Mouse (Mus musculus): Measurements from ENCODE around the gene Bcam. TPM values are rescaled to one million over a fixed set of nuclear protein-coding genes. Genes with fewer than 3 reads are reported as not detected.

Bcam gene
- polyA plus RNA-seq (2014; fragmentation: Illumina TruSeq; extraction: RNeasy Lipid Tissue Mini Kit (QIAGEN cat#74804); ENCODE audit: low read depth, low replicate concordance): not detected

GRCm38 (mm10) chr7:19770984-19771391 lies at the start of gene Bcam:
Gene Bcam, minus strand, starts transcription at chr7:19771016.

GRCm38 (mm10) chr7:19796697-19797588 lies 26.1 kb upstream of the Bcam start, which contains the start of gene Cblc:
Gene Cblc, minus strand, starts transcription at chr7:19796809.

DNA sequence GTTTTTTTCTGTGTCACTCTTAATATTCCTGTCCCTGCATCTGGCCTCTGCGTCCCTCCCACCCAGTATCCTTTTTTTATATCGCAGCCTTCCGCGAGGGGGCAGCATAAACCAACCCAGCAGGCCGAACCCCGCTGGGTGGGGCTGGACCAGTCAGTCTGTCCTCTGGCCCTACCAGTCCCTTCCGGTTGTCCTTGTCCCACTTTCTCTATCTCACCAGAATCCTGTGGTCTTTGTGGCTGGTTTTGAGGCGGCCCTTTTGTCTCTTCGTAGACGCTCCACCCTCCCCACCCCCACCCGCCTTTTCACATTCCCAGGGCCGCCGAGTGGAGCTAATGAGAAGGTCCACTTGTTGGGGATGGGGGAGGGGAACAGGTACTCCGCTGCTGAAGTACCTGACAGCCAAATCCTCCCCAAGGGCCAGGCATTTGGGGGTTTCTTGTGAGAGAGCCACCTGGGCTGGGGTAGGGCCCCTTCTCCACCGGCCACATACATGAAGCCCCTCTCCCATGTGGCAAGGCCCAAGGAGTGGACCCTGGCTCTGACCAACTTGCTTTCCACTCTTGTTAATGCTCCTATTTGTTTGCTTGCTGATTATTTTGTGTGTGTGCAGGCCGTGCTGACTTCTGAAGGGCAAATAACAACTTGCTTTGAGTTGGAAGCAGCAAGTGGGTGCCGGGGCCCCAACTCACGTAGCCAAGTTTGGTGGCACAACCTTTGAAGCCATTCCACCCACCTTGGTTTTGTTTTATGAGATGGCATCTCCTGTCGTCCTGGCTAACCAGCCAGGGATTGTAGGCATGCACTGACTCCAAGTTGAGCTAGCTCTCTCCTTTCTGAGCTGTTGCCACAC lies 20.4 kb downstream of the Bcam start, which contains the start of gene Nectin2:
Gene Nectin2, minus strand, starts transcription at position 267 of the 853 bp plus-strand sequence.

GRCm38 (mm10) chr7:19715239-19716054 lies 55.4 kb downstream of the Bcam start, which contains the start of gene Tomm40:
Gene Tomm40, minus strand, starts transcription at chr7:19715438.

Other genes starting within 250 kb of the Bcam start
- gene Ppp1r37, start 207.9 kb downstream of the Bcam start, polyA plus RNA-seq (2014; fragmentation: Illumina TruSeq; extraction: RNeasy Lipid Tissue Mini Kit (QIAGEN cat#74804); ENCODE audit: low read depth, low replicate concordance): 0.43 TPM
- not detected for gene Zfp296, start 193.7 kb downstream of the Bcam start, polyA plus RNA-seq (2014; fragmentation: Illumina TruSeq; extraction: RNeasy Lipid Tissue Mini Kit (QIAGEN cat#74804); ENCODE audit: low read depth, low replicate concordance)
- 12.5 TPM for gene Gemin7, start 193.4 kb downstream of the Bcam start, polyA plus RNA-seq (2014; fragmentation: Illumina TruSeq; extraction: RNeasy Lipid Tissue Mini Kit (QIAGEN cat#74804); ENCODE audit: low read depth, low replicate concordance)
- gene Clasrp, start 166.5 kb downstream of the Bcam start, polyA plus RNA-seq (2014; fragmentation: Illumina TruSeq; extraction: RNeasy Lipid Tissue Mini Kit (QIAGEN cat#74804); ENCODE audit: low read depth, low replicate concordance): 3.3 TPM
- gene Relb, start 141.6 kb downstream of the Bcam start, polyA plus RNA-seq (2014; fragmentation: Illumina TruSeq; extraction: RNeasy Lipid Tissue Mini Kit (QIAGEN cat#74804); ENCODE audit: low read depth, low replicate concordance): 0.39 TPM
- gene Clptm1, start 106.0 kb downstream of the Bcam start, polyA plus RNA-seq (2014; fragmentation: Illumina TruSeq; extraction: RNeasy Lipid Tissue Mini Kit (QIAGEN cat#74804); ENCODE audit: low read depth, low replicate concordance): 17.7 TPM
- gene Apoc2, start 93.1 kb downstream of the Bcam start, polyA plus RNA-seq (2014; fragmentation: Illumina TruSeq; extraction: RNeasy Lipid Tissue Mini Kit (QIAGEN cat#74804); ENCODE audit: low read depth, low replicate concordance): not detected
- gene Gm44805, start 89.6 kb downstream of the Bcam start, polyA plus RNA-seq (2014; fragmentation: Illumina TruSeq; extraction: RNeasy Lipid Tissue Mini Kit (QIAGEN cat#74804); ENCODE audit: low read depth, low replicate concordance): not detected
- gene Apoc4, start 89.5 kb downstream of the Bcam start, polyA plus RNA-seq (2014; fragmentation: Illumina TruSeq; extraction: RNeasy Lipid Tissue Mini Kit (QIAGEN cat#74804); ENCODE audit: low read depth, low replicate concordance): not detected
- gene Apoc1, start 78.4 kb downstream of the Bcam start, polyA plus RNA-seq (2014; fragmentation: Illumina TruSeq; extraction: RNeasy Lipid Tissue Mini Kit (QIAGEN cat#74804); ENCODE audit: low read depth, low replicate concordance): 9.0 TPM
- gene Apoe, start 71.8 kb downstream of the Bcam start, polyA plus RNA-seq (2014; fragmentation: Illumina TruSeq; extraction: RNeasy Lipid Tissue Mini Kit (QIAGEN cat#74804); ENCODE audit: low read depth, low replicate concordance): 3.0 TPM
- 0.38 TPM for gene Tomm40, start 55.6 kb downstream of the Bcam start, polyA plus RNA-seq (2014; fragmentation: Illumina TruSeq; extraction: RNeasy Lipid Tissue Mini Kit (QIAGEN cat#74804); ENCODE audit: low read depth, low replicate concordance)
- gene Nectin2, start 20.5 kb downstream of the Bcam start, polyA plus RNA-seq (2014; fragmentation: Illumina TruSeq; extraction: RNeasy Lipid Tissue Mini Kit (QIAGEN cat#74804); ENCODE audit: low read depth, low replicate concordance): 7.8 TPM
- gene Cblc, start 25.8 kb upstream of the Bcam start, polyA plus RNA-seq (2014; fragmentation: Illumina TruSeq; extraction: RNeasy Lipid Tissue Mini Kit (QIAGEN cat#74804); ENCODE audit: low read depth, low replicate concordance): not detected
- 0.53 TPM for gene Bcl3, start 51.8 kb upstream of the Bcam start, polyA plus RNA-seq (2014; fragmentation: Illumina TruSeq; extraction: RNeasy Lipid Tissue Mini Kit (QIAGEN cat#74804); ENCODE audit: low read depth, low replicate concordance)
- gene Gm19345, start 81.0 kb upstream of the Bcam start, polyA plus RNA-seq (2014; fragmentation: Illumina TruSeq; extraction: RNeasy Lipid Tissue Mini Kit (QIAGEN cat#74804); ENCODE audit: low read depth, low replicate concordance): not detected
- gene Ceacam16, start 90.3 kb upstream of the Bcam start, polyA plus RNA-seq (2014; fragmentation: Illumina TruSeq; extraction: RNeasy Lipid Tissue Mini Kit (QIAGEN cat#74804); ENCODE audit: low read depth, low replicate concordance): not detected
- gene Ceacam19, start 116.9 kb upstream of the Bcam start, polyA plus RNA-seq (2014; fragmentation: Illumina TruSeq; extraction: RNeasy Lipid Tissue Mini Kit (QIAGEN cat#74804); ENCODE audit: low read depth, low replicate concordance): not detected
- 7.9 TPM for gene Pvr, start 150.1 kb upstream of the Bcam start, polyA plus RNA-seq (2014; fragmentation: Illumina TruSeq; extraction: RNeasy Lipid Tissue Mini Kit (QIAGEN cat#74804); ENCODE audit: low read depth, low replicate concordance)
- not detected for gene Igsf23, start 179.7 kb upstream of the Bcam start, polyA plus RNA-seq (2014; fragmentation: Illumina TruSeq; extraction: RNeasy Lipid Tissue Mini Kit (QIAGEN cat#74804); ENCODE audit: low read depth, low replicate concordance)
- 1.4 TPM for gene Ceacam20, start 194.4 kb upstream of the Bcam start, polyA plus RNA-seq (2014; fragmentation: Illumina TruSeq; extraction: RNeasy Lipid Tissue Mini Kit (QIAGEN cat#74804); ENCODE audit: low read depth, low replicate concordance)
- gene Nlrp9b, start 220.4 kb upstream of the Bcam start, polyA plus RNA-seq (2014; fragmentation: Illumina TruSeq; extraction: RNeasy Lipid Tissue Mini Kit (QIAGEN cat#74804); ENCODE audit: low read depth, low replicate concordance): 1.6 TPM